Mouse (Mus musculus): ENCODE measurements around the gene Ptprt.

DNA sequence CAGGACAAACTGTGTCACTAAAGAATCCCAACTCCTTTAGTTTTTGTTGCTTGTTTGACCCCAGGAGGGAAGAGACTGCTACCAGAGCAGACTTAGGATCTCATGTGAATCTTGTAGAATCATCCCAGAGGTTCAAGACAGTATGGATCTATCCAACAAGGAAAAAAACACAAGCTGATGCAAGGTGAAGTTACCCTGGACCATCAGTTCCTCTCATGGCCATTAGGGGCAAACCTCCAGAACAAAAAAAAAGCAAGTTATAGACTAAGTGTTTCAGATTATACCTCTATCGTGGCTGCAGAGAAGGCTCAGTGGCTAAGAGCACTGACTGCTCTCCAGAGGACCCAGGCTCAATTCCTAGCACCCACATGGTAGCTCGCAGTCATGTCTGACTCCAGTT lies 88.1 kb downstream of the Ptprt start:
- TF ChIP-seq CTCF (conservative IDR thresholded peaks at IDR 0.05; ENCODE audit: insufficient read depth, insufficient read length, low read depth, low read length) (no peak), POLR2A (IDR thresholded peaks at IDR 0.05; ENCODE audit: low read depth, low read length) (no peak)

Data from kidney, adult 2 months (tissue).